Mouse (Mus musculus) cerebellum, adult 9-10 months (tissue): ENCODE data around the gene Trabd2b.
A peak's percentile ranks its signal among the peaks of the same experiment; 100 is the strongest.

Source experiments
- DNase-seq: peaks from one replicate; pipeline ENCODE4 v3.0.0; 2022

The Trabd2b gene

GRCm38 (mm10) chr4:114401993-114402731 lies 4.4 kb upstream of the Trabd2b start:
- DNase-seq, result no peak

- peak; percentile 60 for DNase-seq
Measured at GRCm38 (mm10) chr4:114405682-114406354, 706 bp upstream of the Trabd2b start.

- DNase-seq, result no peak
Measured at GRCm38 (mm10) chr4:114407516-114407915, 992 bp downstream of the Trabd2b start.

- no peak for DNase-seq
Measured at GRCm38 (mm10) chr4:114408298-114408697, 1.8 kb downstream of the Trabd2b start.

GRCm38 (mm10) chr4:114408890-114409480 lies 2.5 kb downstream of the Trabd2b start:
- DNase-seq, result no peak

GRCm38 (mm10) chr4:114409511-114409910 lies 3.0 kb downstream of the Trabd2b start:
- no peak for DNase-seq

- no peak for DNase-seq
Measured at GRCm38 (mm10) chr4:114410026-114410425, 3.5 kb downstream of the Trabd2b start.

GRCm38 (mm10) chr4:114410443-114410842 lies 3.9 kb downstream of the Trabd2b start:
- DNase-seq, result no peak

GRCm38 (mm10) chr4:114410958-114411661 lies 4.6 kb downstream of the Trabd2b start:
- DNase-seq, result no peak

- DNase-seq, result no peak
Measured at GRCm38 (mm10) chr4:114411846-114412390, 5.4 kb downstream of the Trabd2b start.

- no peak for DNase-seq
Measured at GRCm38 (mm10) chr4:114415925-114416645, 9.6 kb downstream of the Trabd2b start.

GRCm38 (mm10) chr4:114420154-114420553 lies 13.6 kb downstream of the Trabd2b start:
- no peak for DNase-seq

- DNase-seq, result no peak
Measured at GRCm38 (mm10) chr4:114423084-114423483, 16.6 kb downstream of the Trabd2b start.

- no peak for DNase-seq
Measured at GRCm38 (mm10) chr4:114425808-114426207, 19.3 kb downstream of the Trabd2b start.

- no peak for DNase-seq
Measured at GRCm38 (mm10) chr4:114432742-114433141, 26.2 kb downstream of the Trabd2b start.

GRCm38 (mm10) chr4:114433440-114433839 lies 26.9 kb downstream of the Trabd2b start:
- no peak for DNase-seq

- no peak for DNase-seq
Measured at GRCm38 (mm10) chr4:114434766-114435165, 28.2 kb downstream of the Trabd2b start.

- no peak for DNase-seq
Measured at GRCm38 (mm10) chr4:114435381-114435780, 28.9 kb downstream of the Trabd2b start.

GRCm38 (mm10) chr4:114438764-114439163 lies 32.2 kb downstream of the Trabd2b start:
- DNase-seq, result no peak

- DNase-seq, result no peak
Measured at GRCm38 (mm10) chr4:114442186-114442585, 35.7 kb downstream of the Trabd2b start.

GRCm38 (mm10) chr4:114442661-114443060 lies 36.1 kb downstream of the Trabd2b start:
- DNase-seq, result no peak

- DNase-seq, result no peak
Measured at GRCm38 (mm10) chr4:114448393-114449052, 42.0 kb downstream of the Trabd2b start.
